Mouse (Mus musculus): ENCODE data around the gene Sectm1a. TPM values are rescaled to one million over a fixed set of nuclear protein-coding genes. Genes with fewer than 3 reads are reported as not detected.
"Not testable (repeated sequence)": the region's sequence is repeated elsewhere in the genome, so short reads cannot be mapped to it uniquely, and the experiment has no call there.

The Sectm1a gene
- polyA plus RNA-seq, 1 experiment from 2014 or later = not detected

- 62% methylated on average over 2 of the region's 2 CpGs for WGBS
- no peaks in the 10 kb centered on the region for H3K36me3 ChIP-seq
- no peak overlapping the region for H3K4me3 ChIP-seq
- ATAC-seq (ENCODE audit: insufficient number of reproducible peaks, low FRiP score) = no peak
- H3K27ac ChIP-seq (ENCODE audit: poor library complexity, severe bottlenecking) = no peak overlapping the region
- no peak overlapping the region for H3K4me2 ChIP-seq
- H3K9me3 ChIP-seq (replicated peaks) = no peaks in the 10 kb centered on the region
- H3K9ac ChIP-seq = no peak overlapping the region
- no peaks in the 10 kb centered on the region; the same call in 1 of the 2 replicates for H3K27me3 ChIP-seq (replicated peaks)
- no peaks in the 10 kb centered on the region for H3K4me1 ChIP-seq (replicated peaks)
Observed at GRCm38 (mm10) chr11:121047826-121048399, 33.1 kb downstream of the Sectm1a start.

GRCm38 (mm10) chr11:121045286-121045685 is 35.7 kb downstream of the Sectm1a start:
- Histone ChIP-seq H3K36me3 (no peaks in the 10 kb centered on the region), H3K4me1 (replicated peaks) (no peaks in the 10 kb centered on the region), H3K27me3 (replicated peaks) (no peaks in the 10 kb centered on the region; the same call in 1 of the 2 replicates), H3K4me3 (no peak overlapping the region), H3K27ac (ENCODE audit: poor library complexity, severe bottlenecking) (no peak overlapping the region), H3K9ac (no peak overlapping the region), H3K4me2 (no peak overlapping the region), H3K9me3 (replicated peaks) (no peaks in the 10 kb centered on the region)
- WGBS = 58% methylated on average over 1 of the region's 1 CpGs
- no peak for ATAC-seq (ENCODE audit: insufficient number of reproducible peaks, low FRiP score)

- not testable (repeated sequence) for H3K4me1 ChIP-seq (replicated peaks); H3K9me3 ChIP-seq (replicated peaks); H3K36me3 ChIP-seq; H3K9ac ChIP-seq; H3K4me2 ChIP-seq; H3K27ac ChIP-seq (ENCODE audit: poor library complexity, severe bottlenecking); H3K4me3 ChIP-seq; H3K27me3 ChIP-seq (replicated peaks); ATAC-seq (ENCODE audit: insufficient number of reproducible peaks, low FRiP score)
- 48% methylated on average over 1 of the region's 1 CpGs for WGBS
Observed at GRCm38 (mm10) chr11:121043025-121043424, 38.0 kb downstream of the Sectm1a start.

- no peak overlapping the region for H3K4me3 ChIP-seq
- 74% methylated on average over 4 of the region's 4 CpGs for WGBS
- no peak overlapping the region for H3K27ac ChIP-seq (ENCODE audit: poor library complexity, severe bottlenecking)
- no peak overlapping the region for H3K9ac ChIP-seq
- peaks cover 2% of the 10 kb centered on the region; the same call in 1 of the 2 replicates for H3K27me3 ChIP-seq (replicated peaks)
- H3K9me3 ChIP-seq (replicated peaks) = no peaks in the 10 kb centered on the region
- ATAC-seq (ENCODE audit: insufficient number of reproducible peaks, low FRiP score) = no peak
- no peaks in the 10 kb centered on the region for H3K4me1 ChIP-seq (replicated peaks)
- no peak overlapping the region for H3K4me2 ChIP-seq
- H3K36me3 ChIP-seq = no peaks in the 10 kb centered on the region
Observed at GRCm38 (mm10) chr11:121042480-121042879, 38.5 kb downstream of the Sectm1a start.

GRCm38 (mm10) chr11:121041636-121042035 is 39.4 kb downstream of the Sectm1a start:
- 66% methylated on average over 4 of the region's 4 CpGs for WGBS
- Histone ChIP-seq H3K9me3 (replicated peaks) (no peaks in the 10 kb centered on the region), H3K4me1 (replicated peaks) (no peaks in the 10 kb centered on the region), H3K4me3 (no peak overlapping the region), H3K4me2 (no peak overlapping the region), H3K9ac (no peak overlapping the region), H3K36me3 (no peaks in the 10 kb centered on the region), H3K27ac (ENCODE audit: poor library complexity, severe bottlenecking) (no peak overlapping the region), H3K27me3 (replicated peaks) (peaks cover 10% of the 10 kb centered on the region)
- no peak for ATAC-seq (ENCODE audit: insufficient number of reproducible peaks, low FRiP score)

- peak; percentile 57; the same call in 1 of the 2 replicates for ATAC-seq (ENCODE audit: insufficient number of reproducible peaks, low FRiP score)
- H3K9me3 ChIP-seq (replicated peaks) = no peaks in the 10 kb centered on the region
- H3K27me3 ChIP-seq (replicated peaks) = peaks cover 13% of the 10 kb centered on the region
- no peaks in the 10 kb centered on the region for H3K4me1 ChIP-seq (replicated peaks)
- H3K27ac ChIP-seq (ENCODE audit: poor library complexity, severe bottlenecking) = no peak overlapping the region
- no peak overlapping the region for H3K4me2 ChIP-seq
- 6% methylated on average over 4 of the region's 4 CpGs for WGBS
- H3K36me3 ChIP-seq = no peaks in the 10 kb centered on the region
- H3K4me3 ChIP-seq = no peak overlapping the region
- no peak overlapping the region for H3K9ac ChIP-seq
Observed at GRCm38 (mm10) chr11:121041212-121041611, 39.8 kb downstream of the Sectm1a start.

- Histone ChIP-seq H3K4me1 (replicated peaks) (no peaks in the 10 kb centered on the region), H3K9me3 (replicated peaks) (no peaks in the 10 kb centered on the region), H3K4me3 (no peak within 1 kb of the TSS), H3K4me2 (no peak within 1 kb of the TSS), H3K36me3 (no peaks in the 10 kb centered on the region), H3K27me3 (replicated peaks) (peaks cover 17% of the 10 kb centered on the region), H3K27ac (ENCODE audit: poor library complexity, severe bottlenecking) (no peak within 1 kb of the TSS), H3K9ac (no peak within 1 kb of the TSS)
- 65% methylated on average over 5 of the region's 5 CpGs for WGBS
- no peak for ATAC-seq (ENCODE audit: insufficient number of reproducible peaks, low FRiP score)
Observed at GRCm38 (mm10) chr11:121039302-121039701, 41.7 kb downstream of the Sectm1a start, which contains the start of gene Cd7. Cd7 (minus strand) TSS chr11:121039418.

- Histone ChIP-seq H3K27me3 (replicated peaks) (peaks cover 17% of the 10 kb centered on the region), H3K9ac (no peak overlapping the region)
- ATAC-seq (ENCODE audit: insufficient number of reproducible peaks, low FRiP score) = no peak
Observed at GRCm38 (mm10) chr11:121038366-121039240, 42.4 kb downstream of the Sectm1a start.

GRCm38 (mm10) chr11:121033118-121033517 is 47.9 kb downstream of the Sectm1a start:
- Histone ChIP-seq H3K9ac (no peak overlapping the region), H3K27ac (ENCODE audit: poor library complexity, severe bottlenecking) (no peak overlapping the region), H3K9me3 (replicated peaks) (no peaks in the 10 kb centered on the region), H3K27me3 (replicated peaks) (peaks cover 19% of the 10 kb centered on the region), H3K4me2 (no peak overlapping the region), H3K4me3 (no peak overlapping the region), H3K36me3 (no peaks in the 10 kb centered on the region), H3K4me1 (replicated peaks) (no peaks in the 10 kb centered on the region)
- 72% methylated on average over 5 of the region's 5 CpGs for WGBS
- ATAC-seq (ENCODE audit: insufficient number of reproducible peaks, low FRiP score) = no peak

More at GRCm38 (mm10) chr11:121038366-121039240, 42.4 kb downstream of the Sectm1a start:
- H3K4me3 ChIP-seq = no peak overlapping the region
- no peak overlapping the region for H3K27ac ChIP-seq (ENCODE audit: poor library complexity, severe bottlenecking)
- no peaks in the 10 kb centered on the region for H3K36me3 ChIP-seq
- WGBS = 81% methylated on average over 11 of the region's 11 CpGs
- H3K9me3 ChIP-seq (replicated peaks) = no peaks in the 10 kb centered on the region
- no peaks in the 10 kb centered on the region for H3K4me1 ChIP-seq (replicated peaks)
- no peak overlapping the region for H3K4me2 ChIP-seq

- H3K9ac ChIP-seq = no peak overlapping the region
- ATAC-seq (ENCODE audit: insufficient number of reproducible peaks, low FRiP score) = no peak
- WGBS = 78% methylated on average over 7 of the region's 7 CpGs
Observed at GRCm38 (mm10) chr11:121027259-121027658, 53.8 kb downstream of the Sectm1a start.

GRCm38 (mm10) chr11:121024163-121024562 is 56.9 kb downstream of the Sectm1a start:
- Histone ChIP-seq H3K27ac (ENCODE audit: poor library complexity, severe bottlenecking) (no peak overlapping the region), H3K4me2 (no peak overlapping the region), H3K9me3 (replicated peaks) (no peaks in the 10 kb centered on the region), H3K9ac (no peak overlapping the region), H3K4me1 (replicated peaks) (no peaks in the 10 kb centered on the region), H3K36me3 (no peaks in the 10 kb centered on the region), H3K27me3 (replicated peaks) (no peaks in the 10 kb centered on the region), H3K4me3 (no peak overlapping the region)
- WGBS = 34% methylated on average over 6 of the region's 6 CpGs
- ATAC-seq (ENCODE audit: insufficient number of reproducible peaks, low FRiP score) = no peak

More at GRCm38 (mm10) chr11:121027259-121027658, 53.8 kb downstream of the Sectm1a start:
- Histone ChIP-seq H3K27me3 (replicated peaks) (0 out of 2 replicates have a peak, but pooled peaks cover 2% of the 10 kb centered on the region), H3K4me3 (no peak overlapping the region), H3K36me3 (no peaks in the 10 kb centered on the region), H3K4me2 (no peak overlapping the region), H3K9me3 (replicated peaks) (no peaks in the 10 kb centered on the region), H3K4me1 (replicated peaks) (no peaks in the 10 kb centered on the region), H3K27ac (ENCODE audit: poor library complexity, severe bottlenecking) (no peak overlapping the region)
